Mouse (Mus musculus) brain, embryonic 14.5 days (tissue): ENCODE results near the gene Banf1.
A peak's percentile ranks its signal among the peaks of the same experiment; 100 is the strongest.

Source experiments
- CTCF ChIP-seq: fragments of 200-500 bp; IDR thresholded peaks from 2 replicates; pipeline ENCODE4 v1.5.1; 2012; ENCODE audit warnings: inconsistent platforms, mild to moderate bottlenecking, moderate library complexity, borderline replicate concordance; ENCODE audit not compliant: insufficient read depth, insufficient read length; ENCODE audit errors: extremely low read depth
- POLR2A ChIP-seq: fragments of 200-500 bp; IDR thresholded peaks from 2 replicates; pipeline ENCODE4 v1.6.1; 2012; ENCODE audit warnings: mild to moderate bottlenecking, inconsistent platforms, borderline replicate concordance; ENCODE audit not compliant: poor library complexity, insufficient read depth, insufficient read length, severe bottlenecking; ENCODE audit errors: extremely low read depth

GRCm38 (mm10) chr19:5367455-5367854 lies 487 bp upstream of the Banf1 start:
- TF ChIP-seq CTCF (0 out of 2 replicates have a peak, but pooled peaks have one; percentile 16), POLR2A (no peak)
